Mouse (Mus musculus) lung, adult 2 months (tissue): ENCODE measurements around the gene Slc24a1.

ENCODE experiments used
- CTCF ChIP-seq: fragments of 200-500 bp; IDR thresholded peaks from 2 replicates; pipeline ENCODE4 v1.5.1; 2011; ENCODE audit warnings: mild to moderate bottlenecking, low read length, control low read depth; ENCODE audit not compliant: insufficient read depth
- POLR2A ChIP-seq: fragments of 200-500 bp; IDR thresholded peaks from 2 replicates; pipeline ENCODE4 v1.6.1; 2011; ENCODE audit warnings: low read depth, mild to moderate bottlenecking, control low read depth, low read length, borderline replicate concordance; ENCODE audit errors: extremely low read depth

DNA sequence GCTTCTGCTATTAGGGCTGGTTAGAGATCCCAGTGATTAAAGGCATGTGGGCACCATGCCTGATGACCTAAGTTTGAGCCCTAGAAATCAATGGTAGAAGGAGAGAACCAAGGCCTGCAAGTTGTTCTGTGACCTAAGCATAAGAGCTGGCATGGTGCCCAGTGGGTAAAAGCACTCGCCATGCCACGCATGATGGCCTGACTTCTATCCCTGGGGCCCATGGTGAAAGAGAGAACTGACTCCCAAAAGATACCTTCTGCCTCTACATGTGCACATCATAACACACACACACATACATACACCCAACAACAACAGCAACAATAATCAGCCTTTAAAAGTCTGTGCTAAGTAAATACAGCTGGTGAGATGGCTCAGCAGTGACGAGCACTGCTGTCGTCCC lies 38.0 kb downstream of the Slc24a1 start:
- TF ChIP-seq CTCF (no peak), POLR2A (no peak)
